Mouse (Mus musculus): Measurements from ENCODE around the gene Crabp2. TPM values are rescaled to one million over a fixed set of nuclear protein-coding genes. Genes with fewer than 3 reads are reported as not detected.

The Crabp2 gene
- polyA plus RNA-seq, 2 experiments from 2014 or later: not detected

DNA sequence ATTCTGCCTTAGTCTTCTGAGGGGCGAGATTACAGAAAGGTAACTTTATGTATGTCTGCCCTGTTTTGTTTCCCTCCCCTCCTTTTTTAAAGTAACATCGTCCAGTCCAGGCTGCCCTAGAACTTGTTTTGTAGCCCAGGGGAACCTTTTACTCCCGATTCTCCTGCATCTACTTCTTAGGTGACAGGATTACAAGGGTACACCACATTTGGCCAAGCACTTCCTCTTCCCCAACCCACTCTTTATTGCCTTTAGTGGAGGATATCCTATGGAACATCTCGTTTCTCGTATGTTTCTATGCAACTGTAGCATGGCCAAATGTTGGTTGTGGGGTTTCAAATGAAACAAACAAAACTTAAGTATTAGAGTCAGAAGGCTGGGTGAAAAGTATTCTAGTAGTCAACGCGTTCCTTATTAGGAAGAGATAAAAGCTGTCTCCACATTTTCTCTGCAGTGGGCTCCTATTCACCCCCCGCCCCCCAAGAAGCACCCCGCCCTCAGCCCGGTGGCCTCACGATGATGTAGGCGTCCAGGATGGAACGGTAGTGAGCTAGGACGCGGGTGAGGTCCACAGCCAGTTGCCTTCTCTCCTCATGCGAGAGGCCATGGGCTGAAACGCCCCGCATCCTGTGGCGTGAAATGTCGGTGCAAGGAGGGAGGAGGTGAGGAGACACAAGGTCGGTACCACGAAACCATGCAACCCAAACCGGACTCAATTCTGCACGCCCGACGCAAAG is 19.0 kb upstream of the Crabp2 start:
- ATAC-seq: peak; percentile 16

DNA sequence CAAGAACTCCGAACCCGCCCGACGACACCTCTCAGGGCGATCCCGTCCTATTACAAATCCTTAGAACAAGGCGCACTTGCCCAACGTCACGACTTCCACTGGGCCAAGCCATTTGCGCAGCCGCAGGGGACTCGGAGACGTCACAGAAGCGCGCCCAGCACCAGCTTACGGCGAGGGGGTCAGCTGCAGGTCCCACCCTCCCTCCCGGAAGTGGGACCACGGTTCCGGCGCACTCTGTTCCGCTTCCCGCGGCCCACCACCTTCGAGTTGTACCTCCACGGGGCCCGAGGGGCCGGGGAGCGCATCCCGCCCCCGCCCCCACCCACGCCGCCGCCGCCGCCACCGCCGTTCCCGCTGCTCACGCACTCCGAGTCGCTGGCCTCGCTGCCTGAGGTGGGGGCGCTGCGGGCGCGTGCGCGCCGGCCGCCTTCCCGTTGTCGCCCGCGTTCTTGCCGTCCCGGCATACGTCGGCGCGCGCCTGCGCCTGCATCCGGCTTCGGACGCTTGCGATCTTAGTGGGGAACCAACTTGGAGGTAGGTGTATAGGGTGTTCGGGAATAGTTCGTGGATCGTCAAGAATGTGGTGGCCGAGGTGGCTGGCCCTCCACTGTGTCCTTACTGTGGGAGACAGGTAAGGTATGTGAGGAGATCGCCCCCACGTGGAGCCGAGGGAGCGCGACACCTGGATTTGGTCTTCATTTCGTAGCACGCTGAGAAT is 18.2 kb upstream of the Crabp2 start, which contains the start of the genes Isg20l2 and Rrnad1:
Gene Isg20l2 (plus strand): TSS at position 237 of the 718 bp plus-strand sequence.
Gene Rrnad1 (minus strand): TSS at position 640 of the 718 bp plus-strand sequence.
- peak; percentile 91 for ATAC-seq

DNA sequence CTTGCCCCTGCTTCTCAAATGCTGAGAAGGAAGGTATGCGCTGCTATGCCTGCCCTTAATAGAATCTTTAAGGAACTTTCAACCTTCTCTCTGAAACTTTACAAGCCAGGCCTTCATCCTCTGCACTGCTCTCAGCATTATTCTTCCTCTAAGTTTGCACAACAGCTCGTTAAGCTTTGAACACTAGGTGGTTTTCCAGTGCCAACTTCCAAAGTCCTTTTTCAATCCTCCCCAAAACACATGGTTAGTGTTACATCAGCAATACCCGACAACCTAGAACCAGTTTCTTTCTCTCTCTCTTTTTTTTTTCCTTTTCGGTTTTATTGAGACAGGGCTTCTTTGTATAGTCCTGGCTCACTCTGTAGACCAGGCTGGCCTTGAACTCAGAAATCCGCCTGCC is 14.4 kb upstream of the Crabp2 start:
- ATAC-seq: no peak

DNA sequence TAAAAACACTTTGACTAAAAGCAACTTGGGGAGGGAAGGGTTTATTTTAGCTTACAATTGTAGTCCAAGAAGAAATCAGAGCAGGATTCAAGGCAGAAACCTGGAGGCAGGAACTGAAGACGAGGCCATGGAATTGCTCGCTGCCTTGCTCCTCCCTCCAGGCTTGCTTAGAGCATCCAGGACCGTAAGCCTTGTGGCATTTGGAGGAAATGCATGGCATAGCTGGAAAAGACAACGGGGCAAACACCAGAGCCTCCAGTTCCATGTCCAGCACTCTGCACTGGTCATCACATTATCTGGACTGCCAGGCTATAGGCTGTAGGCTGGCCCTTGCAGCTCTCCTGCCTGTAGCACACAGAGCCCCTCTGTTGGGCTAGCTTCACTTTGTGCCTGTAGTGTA is 14.0 kb upstream of the Crabp2 start:
- no peak for ATAC-seq

DNA sequence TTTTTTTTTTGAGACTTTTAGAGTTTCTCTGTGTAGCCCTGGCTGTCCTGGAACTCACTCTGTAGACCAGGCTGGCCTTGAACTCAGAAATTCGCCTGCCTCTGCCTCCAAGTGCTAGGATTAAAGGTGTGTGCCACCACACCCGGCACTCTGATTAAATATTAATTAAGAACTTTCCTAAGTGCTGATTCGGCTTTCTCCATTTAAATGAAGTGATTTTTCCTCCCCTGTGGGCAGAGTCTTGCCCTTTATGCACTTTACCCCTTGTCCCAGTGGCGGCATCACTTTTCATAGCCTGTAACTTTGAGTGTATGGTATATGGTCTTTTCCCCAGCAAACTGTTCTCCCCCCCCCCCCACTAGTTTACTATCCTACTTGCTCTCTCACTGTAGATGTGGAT is 13.3 kb upstream of the Crabp2 start:
- no peak for ATAC-seq

DNA sequence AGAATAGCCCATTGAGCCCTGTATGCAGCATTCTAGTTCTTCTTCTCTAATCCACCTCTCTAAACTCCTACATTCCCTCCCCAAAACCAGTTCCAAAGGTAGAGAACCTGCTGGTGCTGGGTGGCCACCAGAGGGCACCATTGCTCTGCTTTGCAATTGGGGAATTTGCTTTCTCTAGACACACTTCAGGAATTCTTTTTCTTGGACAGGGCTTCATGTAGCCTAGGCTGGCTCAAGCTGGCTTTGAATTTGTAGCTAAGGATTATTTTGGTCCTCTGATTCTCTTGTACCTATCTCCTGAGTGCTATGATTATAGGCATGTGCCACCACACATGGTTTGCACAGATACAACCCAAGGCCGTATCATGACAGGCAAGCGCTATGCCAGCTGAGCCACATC is 12.7 kb upstream of the Crabp2 start:
- no peak for ATAC-seq

DNA sequence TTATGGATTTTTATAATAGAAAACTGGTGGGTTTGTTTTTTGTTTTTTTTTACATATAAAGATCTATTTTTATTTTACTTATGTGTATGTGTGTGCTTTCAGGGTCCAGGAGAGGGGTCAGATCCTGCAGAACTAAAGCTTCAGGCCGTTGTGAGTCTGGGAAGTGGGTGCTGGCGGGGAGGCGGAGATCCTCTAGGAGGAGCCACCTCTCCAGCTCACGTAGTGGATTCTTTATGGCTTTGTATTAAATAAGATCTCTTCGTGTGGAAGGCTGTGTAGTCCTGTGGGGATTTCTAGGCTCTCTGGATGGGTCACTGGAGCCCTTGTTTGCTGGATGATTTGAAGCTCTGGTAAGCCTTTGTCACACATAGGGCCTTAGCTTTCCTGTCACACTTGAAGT is 7.9 kb upstream of the Crabp2 start:
- no peak for ATAC-seq

DNA sequence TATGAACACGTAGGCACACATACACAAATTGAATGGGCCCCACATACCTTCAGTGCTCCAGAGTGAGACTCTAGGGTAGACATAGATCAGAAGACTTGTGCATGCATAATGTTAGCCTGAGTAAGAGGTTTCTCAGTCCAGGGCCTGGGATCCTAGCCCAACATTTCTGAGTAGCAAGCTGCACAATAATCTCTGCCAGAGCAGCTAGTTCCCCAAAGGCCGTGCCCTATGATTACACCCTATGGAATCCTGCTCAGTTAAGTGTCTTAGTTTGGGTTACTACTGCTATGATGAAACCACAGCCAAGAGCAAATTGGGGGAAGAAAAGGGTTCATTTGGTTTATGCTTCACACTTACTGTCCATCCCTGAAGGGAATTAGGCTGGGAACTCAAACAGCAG is 6.0 kb upstream of the Crabp2 start:
- ATAC-seq: no peak

DNA sequence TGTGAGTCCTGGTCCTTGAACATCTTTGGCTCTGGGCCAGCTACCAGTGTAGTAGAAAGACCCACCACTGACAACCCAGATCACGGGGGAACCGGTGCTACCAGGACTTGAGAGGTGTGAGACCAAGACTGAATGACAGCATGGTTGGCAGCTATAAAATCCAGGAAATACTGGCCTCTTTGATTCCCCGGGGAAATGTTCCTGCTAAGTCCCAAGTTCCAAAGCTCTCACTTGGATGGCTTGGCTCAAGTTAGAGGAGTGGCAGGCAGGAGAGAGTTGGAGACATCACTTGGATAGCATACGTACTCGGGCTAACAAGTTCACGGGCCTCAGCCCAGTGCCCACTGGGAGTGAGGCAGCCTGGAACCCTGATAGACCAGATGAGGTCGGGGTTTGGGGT is 4.9 kb upstream of the Crabp2 start:
- no peak for ATAC-seq

DNA sequence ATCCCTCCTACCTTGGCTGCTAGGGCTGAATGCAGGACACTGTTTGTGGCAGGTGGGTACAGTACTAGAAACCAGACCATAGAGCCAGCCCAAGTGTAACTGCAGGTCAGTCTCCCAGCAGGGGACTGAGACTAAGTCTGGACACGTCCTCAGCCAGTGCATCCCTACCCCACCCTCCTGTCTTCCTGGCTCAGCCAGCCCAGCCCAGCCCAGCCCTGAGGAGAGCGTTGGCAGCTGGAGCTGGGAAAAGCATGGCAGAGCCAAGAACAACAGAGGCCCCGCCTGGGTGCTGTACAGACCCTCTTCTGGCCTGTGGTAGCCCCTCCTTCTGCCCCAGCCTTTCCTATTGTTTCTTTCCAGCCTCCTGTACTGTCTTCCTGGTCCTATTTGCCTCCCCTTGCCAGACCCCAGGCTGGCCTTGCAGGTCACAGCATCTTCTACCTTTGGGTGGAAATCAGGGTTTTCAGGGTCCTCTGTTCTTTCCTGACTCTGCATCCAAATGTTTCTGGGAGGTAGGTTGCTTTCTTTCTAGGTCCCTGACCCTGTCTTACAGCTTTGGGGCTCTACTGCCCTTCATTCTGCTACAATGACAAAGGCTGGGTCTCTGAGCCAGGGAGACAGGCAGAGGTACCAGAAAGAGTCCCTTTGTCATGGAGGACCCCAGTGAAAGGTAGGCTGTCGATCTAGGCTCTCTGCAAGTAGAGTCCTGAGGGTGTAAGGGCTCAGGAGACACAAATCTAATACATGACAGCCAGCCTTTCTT is 3.4 kb upstream of the Crabp2 start:
- no peak for ATAC-seq

DNA sequence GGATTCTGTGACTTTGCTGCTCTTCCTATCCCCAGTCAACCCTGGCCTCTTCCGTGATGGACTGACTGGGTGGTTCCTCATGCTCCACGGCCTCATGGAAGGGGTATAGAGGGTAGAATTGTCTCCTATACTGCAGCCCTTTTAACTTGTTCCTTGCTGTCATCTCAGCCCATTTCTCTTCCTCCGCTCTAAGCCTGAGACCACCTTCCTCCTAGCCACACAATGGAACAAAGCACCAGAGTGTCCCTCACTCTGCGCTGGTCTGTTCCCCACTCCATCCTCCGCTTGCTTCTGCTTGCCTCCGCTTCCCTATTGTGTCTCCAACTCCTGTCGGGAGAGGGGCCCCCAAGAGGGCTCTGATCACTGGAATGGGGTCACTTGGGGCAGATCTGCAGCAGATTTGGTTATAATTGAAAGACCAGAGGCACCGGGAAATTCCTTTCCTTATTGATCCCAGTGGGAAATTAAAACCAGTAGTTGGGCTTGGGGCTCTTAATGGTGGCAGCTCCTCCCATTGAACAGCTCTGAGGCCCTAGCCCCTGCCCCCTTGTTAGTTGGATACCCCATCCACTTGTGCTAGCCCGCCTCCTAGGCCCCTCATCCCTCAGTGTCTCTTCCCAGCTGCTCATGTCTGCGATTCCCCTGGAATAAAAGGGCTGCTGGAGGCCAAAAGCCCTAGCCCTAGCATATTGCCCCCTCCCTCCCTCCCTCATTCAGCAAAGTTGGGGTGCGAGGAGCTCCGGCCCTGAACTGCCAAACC is 2.5 kb upstream of the Crabp2 start:
- ATAC-seq: no peak

DNA sequence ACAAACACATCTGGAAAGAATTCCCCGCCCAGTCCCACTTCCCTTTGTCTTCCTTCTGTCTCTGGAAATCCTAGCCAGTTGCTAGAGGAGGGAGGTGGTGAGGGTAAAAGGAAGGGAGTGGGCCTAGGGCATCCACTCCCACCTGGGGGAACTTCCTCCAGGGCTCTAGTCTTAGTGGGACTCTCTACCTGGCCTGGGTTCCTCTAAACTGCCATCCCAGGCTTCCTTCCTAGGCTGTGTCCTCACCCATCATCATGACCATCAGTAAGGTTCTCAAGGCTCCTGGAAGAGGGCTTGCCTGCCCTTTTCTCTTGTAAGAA is 2.0 kb upstream of the Crabp2 start:
- ATAC-seq: no peak

DNA sequence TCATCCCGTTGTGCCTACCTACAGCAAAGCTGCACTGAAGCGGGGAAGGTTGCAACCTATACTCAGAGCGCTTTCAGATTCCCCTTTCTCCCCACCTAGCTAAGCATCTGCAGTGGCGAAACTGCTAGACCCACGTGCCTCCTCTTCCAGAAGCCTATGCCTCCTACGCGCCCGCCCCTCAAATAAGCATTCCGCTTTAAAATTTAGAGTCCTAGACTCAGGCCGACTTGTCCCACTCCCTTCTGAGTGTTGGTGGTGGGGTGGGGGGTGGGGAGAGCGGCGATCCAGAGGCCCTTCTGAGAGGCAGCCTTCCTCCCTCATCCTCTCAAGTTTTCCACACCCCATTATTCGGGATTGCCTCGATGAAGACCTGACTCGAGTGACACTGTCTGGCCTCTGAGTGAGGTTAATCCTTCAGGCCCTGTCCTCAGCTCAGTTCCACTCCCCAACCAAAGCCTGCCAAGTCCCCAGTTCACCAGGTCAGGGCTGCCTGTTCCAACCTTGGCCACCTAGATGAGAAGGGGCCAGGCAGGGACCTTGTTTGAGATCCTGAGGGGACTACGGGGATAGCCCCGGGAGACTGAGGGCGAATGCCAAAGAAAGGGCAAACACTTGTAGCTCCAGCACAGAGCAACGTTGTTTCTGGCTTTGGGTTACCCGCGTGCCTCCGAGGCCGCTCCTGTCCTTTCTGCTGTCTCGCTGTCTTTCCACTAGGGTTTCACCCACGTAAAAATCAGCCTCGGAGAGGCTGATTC is 1.2 kb upstream of the Crabp2 start:
- peak; percentile 40 for ATAC-seq

DNA sequence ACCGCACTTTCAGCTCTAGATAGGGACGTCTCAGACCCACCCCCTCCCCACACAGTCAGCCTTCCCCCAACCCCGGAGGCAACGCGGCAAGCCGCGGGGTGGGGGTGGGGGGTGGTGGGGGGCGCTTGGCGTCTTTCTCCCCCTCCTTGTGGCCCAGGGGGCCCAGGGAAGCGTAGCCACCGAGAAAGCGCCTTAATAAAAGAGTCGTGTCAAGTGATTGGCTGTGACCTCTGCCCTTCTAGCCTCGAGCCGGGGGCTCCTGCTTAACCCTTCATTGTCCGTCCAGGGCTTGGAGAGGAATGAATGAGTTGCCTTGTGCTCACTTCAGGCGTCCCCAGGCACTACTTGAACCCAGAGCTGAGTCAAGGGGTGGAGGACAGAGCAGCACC is 661 bp upstream of the Crabp2 start:
- ATAC-seq: no peak

DNA sequence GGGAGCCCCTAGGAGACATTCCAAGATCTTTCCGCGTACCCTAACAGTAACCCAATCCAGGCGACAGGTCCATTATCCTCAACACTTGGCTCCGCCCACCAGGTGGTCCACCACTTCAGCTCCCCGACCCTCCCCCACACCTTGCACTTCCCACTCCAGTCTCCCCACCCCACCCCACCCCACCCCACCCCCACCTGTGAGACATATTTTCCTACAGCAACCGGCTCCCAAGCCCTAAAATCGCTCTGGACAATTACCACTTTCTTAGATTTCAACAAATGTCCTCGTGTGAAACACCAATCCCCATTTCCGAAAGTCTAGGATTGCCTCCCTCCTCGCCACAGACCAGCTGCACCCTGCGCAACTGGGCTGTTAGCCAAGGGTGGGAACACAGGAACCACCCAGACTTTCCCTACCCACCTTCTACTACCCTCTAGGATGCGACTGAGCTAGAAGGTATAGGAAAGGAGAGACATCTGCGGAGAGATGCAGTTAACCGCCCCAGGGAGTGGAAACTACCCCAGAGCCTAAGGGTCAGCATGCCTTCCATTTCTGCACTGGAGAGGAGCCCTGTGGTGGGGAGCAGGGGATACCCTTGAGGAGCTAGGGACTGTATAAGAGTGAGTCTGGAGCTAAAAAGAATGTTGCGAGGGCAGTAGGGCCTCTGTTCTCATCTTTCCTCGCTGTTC is 944 bp downstream of the Crabp2 start:
- ATAC-seq: no peak

DNA sequence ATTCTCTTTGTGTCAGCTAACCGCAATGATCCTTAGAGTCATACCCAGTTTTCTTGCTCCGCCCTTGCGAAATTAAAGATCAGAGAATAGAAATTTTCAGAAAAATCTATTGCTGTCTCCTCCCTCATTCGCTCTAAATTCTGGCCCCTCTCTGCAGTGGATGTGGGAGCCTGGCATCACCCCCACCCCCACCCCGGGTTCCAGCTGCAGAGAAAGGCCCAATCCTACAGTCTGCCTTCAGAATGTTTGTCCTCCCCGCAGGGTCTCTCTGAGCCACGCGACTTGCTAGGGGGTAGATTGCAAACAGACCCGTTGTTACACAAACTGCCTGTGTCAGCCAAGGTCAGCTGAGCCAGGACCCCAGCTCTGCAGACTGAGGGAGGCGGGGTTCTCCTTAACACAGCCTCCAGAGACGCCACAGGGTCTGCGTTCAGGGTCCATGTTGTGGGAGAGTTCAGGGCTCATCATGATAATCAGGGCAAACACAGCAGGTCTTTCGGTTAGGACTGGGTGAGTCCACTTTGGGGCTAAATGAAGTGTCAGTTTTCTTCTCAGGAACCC is 1.6 kb downstream of the Crabp2 start:
- ATAC-seq: no peak

DNA sequence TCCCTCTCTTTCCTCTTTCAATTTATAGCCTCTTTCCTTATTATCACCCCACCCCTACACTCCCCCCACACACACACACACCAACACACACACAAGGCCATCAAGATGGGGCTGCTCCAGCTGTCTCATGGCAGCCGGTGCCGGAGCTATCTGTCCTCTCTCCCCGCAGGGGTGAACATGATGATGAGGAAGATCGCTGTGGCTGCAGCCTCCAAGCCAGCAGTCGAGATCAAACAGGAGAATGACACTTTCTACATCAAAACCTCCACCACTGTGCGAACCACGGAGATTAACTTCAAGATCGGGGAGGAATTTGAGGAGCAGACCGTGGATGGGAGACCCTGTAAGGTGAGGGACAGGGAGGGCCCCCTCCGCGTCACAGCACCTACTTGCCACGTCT is 3.5 kb downstream of the Crabp2 start:
- no peak for ATAC-seq

DNA sequence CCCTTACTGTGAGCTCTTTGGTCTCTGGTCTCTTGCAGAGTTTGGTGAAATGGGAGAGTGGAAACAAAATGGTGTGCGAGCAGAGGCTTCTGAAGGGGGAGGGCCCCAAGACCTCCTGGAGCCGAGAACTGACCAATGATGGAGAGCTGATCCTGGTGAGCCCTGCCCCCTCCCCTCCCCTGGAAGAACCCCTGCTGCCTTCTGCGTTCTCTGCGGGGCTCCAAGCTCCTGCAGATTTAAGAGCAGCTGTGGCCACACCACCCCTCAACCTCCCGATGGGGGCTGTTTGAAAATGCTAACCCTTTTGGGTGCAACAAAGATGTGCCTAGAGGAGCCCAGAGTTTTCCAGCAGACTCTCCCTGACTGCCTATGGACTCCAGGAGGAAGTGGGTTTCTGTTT is 4.0 kb downstream of the Crabp2 start:
- ATAC-seq: no peak

DNA sequence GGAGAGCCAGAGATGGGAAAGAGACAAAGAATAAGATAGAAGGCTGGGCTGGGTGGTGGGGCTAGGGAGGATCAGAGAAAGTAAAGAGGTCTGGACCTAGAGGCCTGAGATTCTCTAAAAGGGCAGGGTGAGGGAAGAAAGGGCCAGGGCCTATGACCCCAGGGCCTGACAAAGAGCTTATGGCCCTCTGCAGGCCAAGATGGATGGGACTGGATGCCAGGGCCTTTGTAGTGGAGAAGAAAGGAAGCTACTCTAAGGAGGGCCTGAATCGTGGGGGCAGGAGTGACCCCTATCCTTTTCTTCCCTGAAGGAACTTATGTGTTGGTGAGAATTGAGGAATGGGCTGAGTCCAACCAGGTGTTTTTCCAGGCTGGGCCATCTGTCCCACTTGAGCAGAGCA is 9.6 kb downstream of the Crabp2 start:
- ATAC-seq: no peak

DNA sequence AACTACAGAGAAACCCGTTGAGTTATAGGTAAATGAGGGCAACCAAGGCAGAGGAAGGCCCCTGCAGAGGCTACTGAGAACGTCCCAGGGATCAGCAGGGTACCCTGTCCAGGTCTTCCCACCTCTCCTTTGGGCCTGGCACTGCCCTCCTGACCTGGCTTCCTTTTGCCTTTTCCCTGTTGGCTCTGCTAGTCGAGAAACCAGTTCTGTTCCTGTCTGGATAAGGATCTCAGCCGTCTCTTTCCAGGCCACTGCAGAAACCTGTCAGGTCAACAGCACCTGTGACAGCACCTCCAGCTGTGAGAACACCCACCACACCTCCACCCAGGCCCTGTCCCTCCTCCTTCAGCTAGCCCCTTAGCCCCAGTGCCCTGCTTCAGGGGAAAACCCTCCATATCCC is 10.0 kb downstream of the Crabp2 start:
- no peak for ATAC-seq

DNA sequence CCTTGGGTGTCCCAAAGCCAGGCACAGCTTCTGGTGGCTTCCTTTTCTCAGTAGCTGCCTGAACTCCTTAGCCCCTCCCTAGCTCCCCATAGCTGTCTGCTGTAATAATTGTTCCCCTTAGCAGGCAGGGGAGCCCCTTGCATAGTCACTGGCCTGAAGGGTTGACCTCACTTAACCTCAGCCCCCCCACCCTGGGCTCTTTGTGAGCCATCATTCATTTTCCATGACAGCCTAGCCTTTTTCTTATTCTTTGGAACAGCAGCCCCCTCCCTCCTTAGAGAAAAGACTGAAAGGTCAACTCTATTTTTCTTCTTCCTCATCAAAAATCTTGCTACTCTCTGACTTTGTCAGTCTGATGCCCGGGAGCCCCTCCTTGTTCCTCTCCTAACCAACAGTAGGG is 10.5 kb downstream of the Crabp2 start:
- no peak for ATAC-seq
